8 mouse cellular contexts compared by ENCODE assay signal in the genomic region with DNA sequence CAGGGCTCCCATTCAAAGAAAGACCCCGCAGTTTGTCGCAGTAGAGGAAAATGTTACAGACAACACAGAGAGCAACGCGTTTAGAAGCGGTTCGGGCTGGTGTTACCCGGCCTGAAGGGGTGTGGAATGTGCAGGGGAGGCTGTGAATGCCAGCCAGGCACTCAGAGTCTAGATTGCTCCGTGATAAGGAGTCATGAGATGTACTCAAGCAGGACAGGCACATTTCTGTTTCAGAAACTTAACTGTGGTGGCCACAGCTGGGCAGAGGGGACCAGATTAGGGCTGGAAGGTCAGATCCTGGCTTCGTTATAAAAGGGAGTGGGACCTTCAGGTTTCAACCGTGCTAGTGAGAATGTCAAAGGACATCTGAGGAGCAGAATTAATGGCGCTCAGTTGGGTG. TPM values are rescaled to one million over a fixed set of nuclear protein-coding genes. Genes with fewer than 3 reads are reported as not detected.
DNase-seq lines count a peak whose midpoint lies in the region; ATAC-seq and TF ChIP-seq lines count a peak whose summit lies in the region.

No protein-coding gene starts in this region.

- peak; percentile 61 for ATAC-seq in intestine, embryonic 16.5 days
- ATAC-seq in liver, postnatal 0 days: peak; percentile 48
- peak; percentile 67 for ATAC-seq in neural tube, embryonic 15.5 days (ENCODE audit: low FRiP score)

- peaks cover 46% of the 10 kb centered on the region for H3K4me1 ChIP-seq in intestine, embryonic 16.5 days (ENCODE audit: control insufficient read depth, insufficient read depth, low read length)
- H3K4me1 ChIP-seq in liver, postnatal 0 days (ENCODE audit: insufficient read depth): peaks cover 57% of the 10 kb centered on the region
- peaks cover 38% of the 10 kb centered on the region for H3K4me1 ChIP-seq in neural tube, embryonic 15.5 days

- H3K4me3 ChIP-seq in gastrocnemius, adult 2 months: peak overlapping the region; percentile 79
- H3K4me3 ChIP-seq in intestine, embryonic 16.5 days (ENCODE audit: low read length): peak overlapping the region; percentile 41
- peak overlapping the region; percentile 62 for H3K4me3 ChIP-seq in liver, postnatal 0 days (ENCODE audit: low read depth, low read length)
- H3K4me3 ChIP-seq in neural tube, embryonic 15.5 days (replicated peaks): peak overlapping the region; percentile 49

- no peak for DNase-seq in gastrocnemius, adult 2 months
- no peak for DNase-seq in gastrocnemius, postnatal 36 days
- peak; percentile 68 for DNase-seq in embryo, embryonic 10.5 days (ENCODE audit: low spot score)
- DNase-seq in liver, postnatal 0 days: no peak
- DNase-seq in layer of hippocampus, postnatal 10 days (ENCODE audit: low spot score in 2 of 2): no peak
- no peak for DNase-seq in cerebellum, adult 11 months

- intact Hi-C loops in gastrocnemius, adult 2 months (cut with DNase I): no loop called here
- intact Hi-C loops in gastrocnemius, postnatal 36 days (cut with DNase I): no loop called here

- no peaks in the 10 kb centered on the region for H3K27me3 ChIP-seq in intestine, embryonic 16.5 days (replicated peaks; ENCODE audit: control insufficient read depth, insufficient read depth, low read length)
- H3K27me3 ChIP-seq in liver, postnatal 0 days (ENCODE audit: insufficient read depth, low read length): no peaks in the 10 kb centered on the region
- H3K27me3 ChIP-seq in neural tube, embryonic 15.5 days (replicated peaks): no peaks in the 10 kb centered on the region

- 3% methylated on average over 11 of the region's 11 CpGs for WGBS in intestine, embryonic 16.5 days
- WGBS in liver, postnatal 0 days (ENCODE audit: insufficient replicate concordance): 4% methylated on average over 11 of the region's 11 CpGs
- 1% methylated on average over 11 of the region's 11 CpGs for WGBS in neural tube, embryonic 15.5 days

- H3K9ac ChIP-seq in intestine, embryonic 16.5 days (ENCODE audit: low read depth, low read length): peak overlapping the region; percentile 78
- peak overlapping the region; percentile 71 for H3K9ac ChIP-seq in liver, postnatal 0 days (replicated peaks)
- peak overlapping the region; percentile 63 for H3K9ac ChIP-seq in neural tube, embryonic 15.5 days (replicated peaks)

- no peak for TF ChIP-seq EP300 in liver, postnatal 0 days (IDR thresholded peaks at IDR 0.05; ENCODE audit: low read depth)

- no peaks in the 10 kb centered on the region for H3K36me3 ChIP-seq in intestine, embryonic 16.5 days (ENCODE audit: control insufficient read depth, insufficient read depth, low read length)
- H3K36me3 ChIP-seq in liver, postnatal 0 days (replicated peaks; ENCODE audit: insufficient read depth, low read length): no peaks in the 10 kb centered on the region
- no peaks in the 10 kb centered on the region for H3K36me3 ChIP-seq in neural tube, embryonic 15.5 days

- H3K27ac ChIP-seq in gastrocnemius, adult 2 months: peak overlapping the region; percentile 82
- H3K27ac ChIP-seq in intestine, embryonic 16.5 days (ENCODE audit: low read length): peak overlapping the region; percentile 98
- H3K27ac ChIP-seq in liver, postnatal 0 days (ENCODE audit: low read depth): peak overlapping the region; percentile 74
- peak overlapping the region; percentile 94 for H3K27ac ChIP-seq in neural tube, embryonic 15.5 days (replicated peaks)

- no peak for TF ChIP-seq CTCF in gastrocnemius, adult 2 months (IDR thresholded peaks at IDR 0.05)
- no peak for TF ChIP-seq CTCF in liver, postnatal 0 days (IDR thresholded peaks at IDR 0.05; ENCODE audit: low read depth)

- no peaks in the 10 kb centered on the region for H3K9me3 ChIP-seq in intestine, embryonic 16.5 days (ENCODE audit: control insufficient read depth, low read length)
- H3K9me3 ChIP-seq in liver, postnatal 0 days (ENCODE audit: low read length): no peaks in the 10 kb centered on the region
- H3K9me3 ChIP-seq in neural tube, embryonic 15.5 days (replicated peaks): no peaks in the 10 kb centered on the region

- peak overlapping the region; percentile 67 for H3K4me2 ChIP-seq in intestine, embryonic 16.5 days (ENCODE audit: low read depth, low read length)
- H3K4me2 ChIP-seq in liver, postnatal 0 days (ENCODE audit: low read depth, low read length): peak overlapping the region; percentile 97
- peak overlapping the region; percentile 88 for H3K4me2 ChIP-seq in neural tube, embryonic 15.5 days

RNA-seq across cellular contexts. Expression of gene Scd2, which starts 8.8 kb away (rescaled TPM):
- 1 to 10 TPM; 7.4 to 9.1 TPM for total RNA-seq in gastrocnemius, adult 2 months (2021)
- 10 to 100 TPM in 1 of 2 experiments, 1 to 10 TPM in 1; 6.4 to 12.3 TPM for total RNA-seq in gastrocnemius, postnatal 36 days (2021)
- 452 and 553 TPM in 2 replicates for polyA plus RNA-seq in intestine, embryonic 16.5 days (2015; fragmentation: Nextera tagmentation; extraction: Ambion mirVana)
- 5.9 and 6.2 TPM in 2 replicates for polyA plus RNA-seq in liver, postnatal 0 days (2015; fragmentation: Nextera tagmentation; extraction: Ambion mirVana)
- 256 and 264 TPM in 2 replicates for polyA plus RNA-seq in neural tube, embryonic 15.5 days (2015; fragmentation: Nextera tagmentation; extraction: Ambion mirVana)
- 100 to 1,000 TPM; 715 to 736 TPM for total RNA-seq in layer of hippocampus, postnatal 10 days (2021)

RNA-seq across cellular contexts. Expression of gene Scd4, which starts 48.2 kb away (rescaled TPM):
- total RNA-seq in gastrocnemius, adult 2 months (2021): under 1 TPM in 1 of 2 experiments, not detected in 1; 0.13 TPM
- under 1 TPM; 0.10 to 0.20 TPM for total RNA-seq in gastrocnemius, postnatal 36 days (2021)
- 0.09 and 0.22 TPM in 2 replicates for polyA plus RNA-seq in intestine, embryonic 16.5 days (2015; fragmentation: Nextera tagmentation; extraction: Ambion mirVana)
- polyA plus RNA-seq in liver, postnatal 0 days (2015; fragmentation: Nextera tagmentation; extraction: Ambion mirVana): not detected in 2 replicates
- 0.09 and 0.15 TPM in 2 replicates for polyA plus RNA-seq in neural tube, embryonic 15.5 days (2015; fragmentation: Nextera tagmentation; extraction: Ambion mirVana)
- total RNA-seq in layer of hippocampus, postnatal 10 days (2021): 1 to 10 TPM; 1.5 to 2.8 TPM

Comparison
In these comparisons a context has a peak if more than half of its experiments do, and no peak if none do; other contexts are left out.
1. RNA of gene Scd2, which starts 8.8 kb away (total RNA-seq): 715 to 736 TPM in layer of hippocampus, postnatal 10 days; 6.4 to 12.3 TPM in gastrocnemius, postnatal 36 days and 7.4 to 9.1 TPM in gastrocnemius, adult 2 months; every median in the first group is over 10 times any median in the second.
2. Peak in every context shown above with its lines, with median percentiles within 50 percentile points of each other: H3K27ac ChIP-seq, H3K4me3 ChIP-seq, ATAC-seq, H3K4me2 ChIP-seq and H3K9ac ChIP-seq.